Mouse (Mus musculus): ENCODE results near the gene Alx3. TPM values are rescaled to one million over a fixed set of nuclear protein-coding genes. Genes with fewer than 3 reads are reported as not detected.
"Not testable (repeated sequence)": the region's sequence is repeated elsewhere in the genome, so short reads cannot be mapped to it uniquely, and the experiment has no call there.

The Alx3 gene
- polyA plus RNA-seq, 1 experiment from 2014 or later, result not detected

DNA sequence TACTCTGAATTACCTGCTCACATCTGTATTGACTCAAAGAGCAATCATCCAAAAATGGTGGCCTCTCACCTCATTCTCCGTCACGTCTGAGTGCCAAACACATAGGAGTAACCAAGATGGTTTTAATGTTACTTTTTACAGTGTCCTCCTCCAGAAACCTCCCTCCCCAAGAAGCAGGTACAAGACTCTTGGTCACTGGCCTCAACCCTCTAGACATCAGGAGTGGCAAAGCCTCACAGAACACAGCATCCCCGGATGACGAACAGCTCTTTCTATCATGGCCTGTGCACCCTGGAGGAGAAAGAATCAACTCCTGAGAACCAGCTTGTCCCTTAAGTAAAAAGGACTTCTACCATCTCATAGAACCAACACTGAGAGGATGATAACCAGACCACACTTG lies 38.0 kb downstream of the Alx3 start:
- 93% methylated on average over 4 of the region's 4 CpGs for WGBS (ENCODE audit: insufficient replicate concordance)
- no peak overlapping the region for H3K4me2 ChIP-seq (ENCODE audit: low read depth, low read length)
- no peak overlapping the region for H3K27ac ChIP-seq (ENCODE audit: low read depth)
- H3K9ac ChIP-seq (replicated peaks), result no peak overlapping the region
- TF ChIP-seq CTCF (IDR thresholded peaks at IDR 0.05; ENCODE audit: low read depth) (no peak), EP300 (IDR thresholded peaks at IDR 0.05; ENCODE audit: low read depth) (no peak)
- peaks cover 5% of the 10 kb centered on the region; the same call in 1 of the 2 replicates for H3K36me3 ChIP-seq (replicated peaks; ENCODE audit: insufficient read depth, low read length)
- DNase-seq (no peak), ATAC-seq (no peak)
- no peaks in the 10 kb centered on the region for H3K27me3 ChIP-seq (ENCODE audit: insufficient read depth, low read length)
- no peaks in the 10 kb centered on the region for H3K9me3 ChIP-seq (ENCODE audit: low read length)
- H3K4me3 ChIP-seq (ENCODE audit: low read depth, low read length), result no peak overlapping the region
- H3K4me1 ChIP-seq (ENCODE audit: insufficient read depth), result peaks cover 14% of the 10 kb centered on the region

DNA sequence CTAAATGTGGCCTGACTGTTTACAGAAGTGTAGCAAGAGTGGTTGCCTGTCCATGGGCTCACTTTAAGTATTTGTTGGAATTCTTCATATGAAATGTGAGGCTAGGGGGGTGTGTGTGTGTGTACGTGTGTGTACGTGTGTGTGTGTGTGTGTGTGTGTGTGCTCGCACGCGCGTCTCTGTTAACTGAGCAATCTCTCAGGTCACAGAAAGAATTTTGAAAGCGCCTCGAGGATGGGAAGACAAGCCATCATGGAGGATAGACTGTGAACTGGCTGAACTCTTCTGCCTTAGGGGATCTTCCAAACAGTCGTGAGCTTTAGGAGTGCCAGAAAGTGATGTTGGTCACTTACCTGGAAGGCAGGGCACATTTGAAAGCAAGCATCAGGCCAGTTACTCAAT lies 39.1 kb downstream of the Alx3 start:
- Histone ChIP-seq H3K4me3 (ENCODE audit: low read depth, low read length) (no peak overlapping the region), H3K27ac (ENCODE audit: low read depth) (no peak overlapping the region), H3K9me3 (ENCODE audit: low read length) (no peaks in the 10 kb centered on the region), H3K4me2 (ENCODE audit: low read depth, low read length) (no peak overlapping the region), H3K4me1 (ENCODE audit: insufficient read depth) (peaks cover 14% of the 10 kb centered on the region), H3K9ac (replicated peaks) (no peak overlapping the region), H3K36me3 (replicated peaks; ENCODE audit: insufficient read depth, low read length) (no peaks in the 10 kb centered on the region), H3K27me3 (ENCODE audit: insufficient read depth, low read length) (no peaks in the 10 kb centered on the region)
- ATAC-seq (no peak), DNase-seq (no peak)
- WGBS (ENCODE audit: insufficient replicate concordance), result 86% methylated on average over 9 of the region's 9 CpGs
- TF ChIP-seq CTCF (IDR thresholded peaks at IDR 0.05; ENCODE audit: low read depth), result no peak
- TF ChIP-seq EP300 (IDR thresholded peaks at IDR 0.05; ENCODE audit: low read depth), result no peak

DNA sequence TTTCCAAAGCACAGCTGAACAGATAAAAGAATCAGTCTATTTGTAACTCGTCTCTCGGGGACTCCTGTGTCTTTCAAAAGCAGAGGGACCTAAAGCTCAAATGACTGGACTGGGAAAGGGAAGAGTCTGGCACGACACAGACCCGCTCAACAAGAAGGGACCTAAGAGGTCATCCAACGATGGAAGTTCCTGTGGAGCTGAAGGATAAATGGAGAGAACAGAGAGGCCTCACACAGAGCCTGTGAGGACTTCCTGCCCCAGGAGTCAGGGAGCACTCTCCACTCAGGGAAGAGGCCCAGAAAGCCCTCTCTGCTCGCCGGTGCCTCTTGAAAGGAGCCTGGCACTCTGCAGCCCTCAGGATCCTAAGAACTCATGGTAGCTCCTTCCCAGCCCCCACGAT lies 41.0 kb downstream of the Alx3 start:
- TF ChIP-seq CTCF (IDR thresholded peaks at IDR 0.05; ENCODE audit: low read depth) (no peak), EP300 (IDR thresholded peaks at IDR 0.05; ENCODE audit: low read depth) (no peak)
- Histone ChIP-seq H3K4me1 (ENCODE audit: insufficient read depth) (peaks cover 7% of the 10 kb centered on the region; the same call in 1 of the 2 replicates), H3K4me2 (ENCODE audit: low read depth, low read length) (no peak overlapping the region), H3K9me3 (ENCODE audit: low read length) (no peaks in the 10 kb centered on the region), H3K4me3 (ENCODE audit: low read depth, low read length) (no peak overlapping the region), H3K9ac (replicated peaks) (no peak overlapping the region), H3K36me3 (replicated peaks; ENCODE audit: insufficient read depth, low read length) (no peaks in the 10 kb centered on the region), H3K27me3 (ENCODE audit: insufficient read depth, low read length) (no peaks in the 10 kb centered on the region), H3K27ac (ENCODE audit: low read depth) (no peak overlapping the region)
- 52% methylated on average over 8 of the region's 8 CpGs for WGBS (ENCODE audit: insufficient replicate concordance)
- DNase-seq (no peak), ATAC-seq (no peak)

DNA sequence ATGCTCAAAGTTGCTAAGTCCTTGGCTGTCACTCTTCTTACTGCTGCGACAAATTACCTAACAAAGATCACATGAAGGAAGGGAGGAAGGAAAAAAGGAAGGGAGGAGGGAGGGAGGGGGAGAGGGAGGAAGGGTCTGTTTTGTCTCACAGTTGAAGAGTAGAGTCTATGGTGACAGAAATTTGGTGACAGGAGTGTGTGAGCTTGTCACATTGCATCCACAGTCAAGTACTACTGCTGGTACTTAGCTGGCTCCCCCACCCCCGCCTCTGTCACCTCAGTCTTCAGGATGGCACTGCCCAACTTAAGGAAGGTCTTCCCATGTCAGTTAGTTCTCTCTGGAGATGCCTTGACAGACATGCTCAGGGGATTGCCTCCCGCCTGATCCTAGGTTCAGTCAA lies 41.4 kb downstream of the Alx3 start:
- DNase-seq, result no peak
- H3K36me3 ChIP-seq (replicated peaks; ENCODE audit: insufficient read depth, low read length), result no peaks in the 10 kb centered on the region
- no peak overlapping the region for H3K27ac ChIP-seq (ENCODE audit: low read depth)
- H3K9ac ChIP-seq (replicated peaks), result no peak overlapping the region
- 54% methylated on average over 3 of the region's 3 CpGs for WGBS (ENCODE audit: insufficient replicate concordance)
- no peaks in the 10 kb centered on the region for H3K27me3 ChIP-seq (ENCODE audit: insufficient read depth, low read length)
- no peaks in the 10 kb centered on the region for H3K9me3 ChIP-seq (ENCODE audit: low read length)
- no peak for ATAC-seq
- H3K4me3 ChIP-seq (ENCODE audit: low read depth, low read length), result no peak overlapping the region
- no peak overlapping the region for H3K4me2 ChIP-seq (ENCODE audit: low read depth, low read length)
- peaks cover 7% of the 10 kb centered on the region; the same call in 1 of the 2 replicates for H3K4me1 ChIP-seq (ENCODE audit: insufficient read depth)
- TF ChIP-seq CTCF (IDR thresholded peaks at IDR 0.05; ENCODE audit: low read depth) (no peak), EP300 (IDR thresholded peaks at IDR 0.05; ENCODE audit: low read depth) (no peak)

DNA sequence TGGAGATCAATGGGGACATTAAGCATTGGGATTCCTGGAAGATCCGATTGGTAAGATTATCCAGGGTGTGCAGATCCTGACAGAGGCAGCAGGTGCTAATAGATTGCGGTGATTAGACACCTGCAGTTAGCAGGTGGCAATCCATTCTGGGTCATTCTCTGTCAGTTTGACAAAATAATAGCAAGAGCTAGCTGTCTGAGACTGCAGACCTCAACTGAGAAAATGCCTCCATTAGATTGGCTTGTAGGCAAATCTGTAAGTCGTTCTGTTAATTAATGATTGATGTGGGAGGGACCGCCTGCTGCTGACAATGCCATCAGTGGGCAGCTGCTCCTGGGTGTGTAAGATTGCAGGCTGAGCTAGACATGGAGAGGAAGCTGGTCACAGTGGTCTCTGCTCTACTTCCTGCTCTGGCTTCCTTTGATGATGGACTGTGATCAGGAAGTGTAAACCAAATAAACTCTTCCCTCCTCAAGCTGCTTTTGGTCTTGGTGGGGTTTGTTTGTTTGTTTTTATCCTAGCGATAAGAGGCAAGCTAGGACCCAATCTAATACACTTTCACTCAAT lies 42.9 kb downstream of the Alx3 start:
- Histone ChIP-seq H3K4me1 (ENCODE audit: insufficient read depth) (0 out of 2 replicates have a peak, but pooled peaks cover 2% of the 10 kb centered on the region), H3K27ac (ENCODE audit: low read depth) (no peak overlapping the region), H3K4me3 (ENCODE audit: low read depth, low read length) (no peak overlapping the region), H3K27me3 (ENCODE audit: insufficient read depth, low read length) (no peaks in the 10 kb centered on the region), H3K36me3 (replicated peaks; ENCODE audit: insufficient read depth, low read length) (no peaks in the 10 kb centered on the region), H3K9me3 (ENCODE audit: low read length) (no peaks in the 10 kb centered on the region), H3K9ac (replicated peaks) (no peak overlapping the region), H3K4me2 (ENCODE audit: low read depth, low read length) (no peak overlapping the region)
- DNase-seq (no peak), ATAC-seq (no peak)
- TF ChIP-seq CTCF (IDR thresholded peaks at IDR 0.05; ENCODE audit: low read depth) (no peak), EP300 (IDR thresholded peaks at IDR 0.05; ENCODE audit: low read depth) (no peak)
- 43% methylated on average over 5 of the region's 5 CpGs for WGBS (ENCODE audit: insufficient replicate concordance)

DNA sequence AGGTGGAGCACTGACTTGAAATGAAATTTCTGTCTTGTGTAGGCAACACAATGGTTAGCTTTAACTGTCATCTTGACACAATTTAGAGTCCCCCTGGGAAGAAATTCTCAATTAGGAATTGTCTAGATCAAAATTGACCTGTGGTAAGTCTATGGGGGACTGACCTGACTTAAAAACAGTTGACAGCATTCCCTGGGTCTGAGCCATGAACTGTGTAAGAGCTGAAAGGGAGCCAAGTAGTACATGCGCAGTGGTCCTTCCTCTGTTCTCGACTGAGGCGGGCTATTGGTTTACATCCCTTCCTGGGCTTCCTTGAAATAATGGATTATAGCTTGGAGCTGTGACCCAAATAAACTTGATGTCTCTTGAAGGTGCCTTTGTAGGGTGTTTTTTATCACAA lies 52.1 kb downstream of the Alx3 start:
- Histone ChIP-seq H3K27me3 (ENCODE audit: insufficient read depth, low read length) (no peaks in the 10 kb centered on the region), H3K4me3 (ENCODE audit: low read depth, low read length) (no peak overlapping the region), H3K9ac (replicated peaks) (no peak overlapping the region), H3K36me3 (replicated peaks; ENCODE audit: insufficient read depth, low read length) (no peaks in the 10 kb centered on the region), H3K9me3 (ENCODE audit: low read length) (no peaks in the 10 kb centered on the region), H3K4me1 (ENCODE audit: insufficient read depth) (no peaks in the 10 kb centered on the region), H3K4me2 (ENCODE audit: low read depth, low read length) (no peak overlapping the region), H3K27ac (ENCODE audit: low read depth) (no peak overlapping the region)
- no peak for TF ChIP-seq CTCF (IDR thresholded peaks at IDR 0.05; ENCODE audit: low read depth)
- no peak for TF ChIP-seq EP300 (IDR thresholded peaks at IDR 0.05; ENCODE audit: low read depth)
- 92% methylated on average over 3 of the region's 3 CpGs for WGBS (ENCODE audit: insufficient replicate concordance)
- no peak for DNase-seq
- no peak for ATAC-seq

DNA sequence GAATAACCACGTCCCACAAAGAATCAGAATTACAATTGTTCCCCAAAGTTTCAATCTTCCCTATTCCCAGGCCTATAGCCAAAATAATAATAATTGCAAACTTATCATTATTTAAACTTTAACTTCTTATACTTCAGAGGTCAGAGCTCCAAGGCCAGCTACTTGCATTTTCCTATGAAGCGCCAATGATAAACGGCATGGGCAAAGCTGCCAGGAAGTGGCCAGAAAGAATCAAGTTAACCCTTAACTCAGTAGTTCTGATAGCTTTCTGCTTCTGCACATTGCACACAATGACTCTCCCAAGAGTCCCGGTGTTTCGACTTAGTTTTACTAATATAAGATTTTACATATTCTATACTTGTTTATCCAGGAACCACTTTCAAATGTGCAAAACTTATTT lies 55.4 kb downstream of the Alx3 start:
- H3K4me1 ChIP-seq (ENCODE audit: insufficient read depth); H3K4me2 ChIP-seq (ENCODE audit: low read depth, low read length); H3K9ac ChIP-seq (replicated peaks); H3K9me3 ChIP-seq (ENCODE audit: low read length); H3K36me3 ChIP-seq (replicated peaks; ENCODE audit: insufficient read depth, low read length); H3K27ac ChIP-seq (ENCODE audit: low read depth); H3K4me3 ChIP-seq (ENCODE audit: low read depth, low read length); ATAC-seq; DNase-seq; H3K27me3 ChIP-seq (ENCODE audit: insufficient read depth, low read length): not testable (repeated sequence)
- WGBS (ENCODE audit: insufficient replicate concordance), result 50% methylated on average over 5 of the region's 5 CpGs
